Mouse (Mus musculus) retina, embryonic 14.5 days (tissue): ENCODE data around the gene Trim14.

Source experiments
- DNase-seq: peaks from one replicate; pipeline ENCODE4 v3.0.0-alpha.2; 2015; ENCODE audit warnings: low spot score

Trim14 gene

DNA sequence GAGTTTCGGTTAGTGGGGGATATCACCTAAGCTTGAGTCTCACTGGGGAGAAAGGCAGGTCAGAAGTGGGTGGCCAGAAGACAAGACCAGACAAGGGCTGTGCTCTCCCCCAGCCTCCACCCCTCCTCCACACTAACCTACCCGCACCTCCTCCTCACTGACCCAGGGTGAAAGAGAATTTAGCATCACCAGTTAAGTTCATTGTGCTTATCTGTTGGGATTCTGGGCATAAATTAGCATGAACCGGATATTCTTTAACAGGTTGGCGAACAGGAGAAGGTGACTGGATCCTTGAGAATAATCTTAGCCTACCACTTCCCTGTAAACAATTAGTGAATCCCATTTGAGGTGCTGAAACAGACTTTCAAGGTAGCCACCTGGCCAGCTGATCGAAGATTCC lies 60.8 kb downstream of the Trim14 start:
- DNase-seq: no peak

DNA sequence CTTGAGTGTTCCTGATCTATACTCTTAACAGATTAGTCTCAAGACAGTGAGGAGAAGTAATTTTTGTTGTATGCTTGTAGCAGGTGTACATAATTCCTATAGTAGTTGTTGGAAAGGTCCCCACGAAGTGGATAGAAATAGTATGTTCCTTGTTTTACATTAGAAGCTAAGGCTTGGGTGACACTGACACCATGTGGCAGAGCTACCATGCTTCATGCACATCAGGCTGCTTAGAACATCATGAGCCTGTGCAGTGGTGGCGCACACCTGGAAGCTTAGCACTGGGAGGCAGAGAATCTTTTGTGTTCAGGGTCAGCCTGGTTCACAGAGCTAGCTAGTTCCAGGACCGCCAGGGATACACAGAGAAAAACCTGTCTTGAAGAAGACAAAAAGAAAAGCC lies 70.2 kb downstream of the Trim14 start:
- DNase-seq: no peak

DNA sequence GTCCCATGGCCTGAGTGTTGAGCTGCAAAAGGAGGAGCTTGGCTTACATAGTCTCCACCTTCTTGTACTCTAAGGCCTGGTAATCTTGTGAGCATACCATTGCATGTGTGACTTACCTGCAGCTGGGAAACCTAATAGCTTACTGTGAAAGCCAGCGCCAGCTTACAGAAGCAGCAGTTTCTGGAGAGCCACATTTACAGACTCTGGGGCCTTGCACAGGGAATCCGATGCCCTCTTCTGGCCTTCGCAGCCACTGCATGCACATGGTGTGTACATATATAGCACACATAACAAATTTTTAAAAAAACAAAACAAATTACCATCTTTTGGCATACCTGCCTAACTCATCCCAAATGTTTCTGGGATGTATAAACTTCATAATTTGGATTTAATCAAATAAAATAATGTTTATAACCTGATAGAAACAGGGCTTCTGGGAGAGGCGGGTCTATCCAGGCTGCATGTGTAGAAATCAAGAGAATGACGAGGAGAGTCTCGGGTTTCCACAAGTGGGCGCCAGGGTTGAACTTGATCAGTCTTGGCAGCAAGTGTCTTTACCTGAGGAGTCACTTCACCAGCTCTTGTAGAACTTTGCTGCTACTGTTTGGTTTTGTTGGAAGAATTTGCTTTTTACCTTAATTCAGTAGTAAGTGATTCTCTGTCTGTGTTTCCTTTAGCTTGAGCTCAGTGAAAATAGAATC lies 72.7 kb downstream of the Trim14 start:
- DNase-seq: peak; percentile 47

DNA sequence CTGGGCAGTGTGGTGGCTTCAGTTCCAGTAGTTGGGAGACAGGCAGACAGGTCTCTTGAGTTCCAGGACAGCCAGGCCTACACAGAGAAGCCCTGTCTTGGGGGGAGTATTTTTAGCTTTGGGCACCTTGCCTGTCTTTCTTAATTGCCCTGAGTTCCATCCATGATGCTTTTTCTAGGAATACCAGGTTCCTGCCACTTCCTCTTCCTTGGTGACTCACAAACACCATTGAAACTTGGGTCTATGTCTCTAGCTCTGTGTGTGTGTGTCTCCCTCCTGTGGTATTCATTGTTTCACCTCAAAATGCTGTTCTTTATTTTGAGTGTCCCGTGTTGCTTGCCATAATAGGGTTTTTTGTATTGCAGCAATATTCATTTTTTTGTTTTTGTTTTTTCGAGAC lies 77.5 kb downstream of the Trim14 start:
- DNase-seq: no peak

DNA sequence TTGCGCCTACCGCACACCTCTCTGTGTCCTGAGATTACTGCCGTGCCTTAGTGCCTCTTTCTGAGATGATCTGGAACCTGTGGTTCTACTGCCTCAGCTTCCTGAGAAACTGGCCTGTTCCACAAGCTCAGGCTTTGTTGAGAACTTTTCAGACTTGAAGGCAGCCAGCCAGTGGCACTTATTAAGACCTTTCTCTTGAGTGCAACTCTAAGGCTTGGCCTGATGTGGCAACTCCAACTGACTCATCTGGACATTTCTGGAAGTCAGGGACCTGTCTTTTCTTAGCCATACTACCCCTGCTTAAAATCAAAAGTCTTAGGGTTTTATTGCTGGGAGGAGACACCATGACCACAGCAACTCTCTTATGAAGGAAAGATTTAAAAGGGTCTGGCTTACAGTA lies 78.8 kb downstream of the Trim14 start:
- no peak for DNase-seq

DNA sequence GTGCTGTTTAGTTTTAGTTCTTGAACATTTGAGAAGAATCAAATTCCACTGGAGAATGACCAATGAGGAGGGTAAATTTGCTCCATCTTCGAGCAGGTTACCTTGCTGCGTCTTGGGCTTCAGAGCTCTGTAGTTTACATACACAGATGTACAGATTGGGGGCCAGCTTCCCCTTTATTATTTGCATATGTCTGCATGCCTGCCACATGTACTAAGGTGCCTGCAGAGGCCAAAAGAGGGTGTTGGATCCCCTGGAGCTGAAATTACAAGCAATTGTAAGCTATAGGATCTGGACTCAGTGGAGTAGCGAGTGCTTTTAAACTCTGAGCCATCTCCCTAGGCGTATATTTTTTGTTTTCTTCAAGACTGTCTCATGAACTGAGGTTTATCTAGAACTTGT lies 79.2 kb downstream of the Trim14 start:
- DNase-seq: no peak

DNA sequence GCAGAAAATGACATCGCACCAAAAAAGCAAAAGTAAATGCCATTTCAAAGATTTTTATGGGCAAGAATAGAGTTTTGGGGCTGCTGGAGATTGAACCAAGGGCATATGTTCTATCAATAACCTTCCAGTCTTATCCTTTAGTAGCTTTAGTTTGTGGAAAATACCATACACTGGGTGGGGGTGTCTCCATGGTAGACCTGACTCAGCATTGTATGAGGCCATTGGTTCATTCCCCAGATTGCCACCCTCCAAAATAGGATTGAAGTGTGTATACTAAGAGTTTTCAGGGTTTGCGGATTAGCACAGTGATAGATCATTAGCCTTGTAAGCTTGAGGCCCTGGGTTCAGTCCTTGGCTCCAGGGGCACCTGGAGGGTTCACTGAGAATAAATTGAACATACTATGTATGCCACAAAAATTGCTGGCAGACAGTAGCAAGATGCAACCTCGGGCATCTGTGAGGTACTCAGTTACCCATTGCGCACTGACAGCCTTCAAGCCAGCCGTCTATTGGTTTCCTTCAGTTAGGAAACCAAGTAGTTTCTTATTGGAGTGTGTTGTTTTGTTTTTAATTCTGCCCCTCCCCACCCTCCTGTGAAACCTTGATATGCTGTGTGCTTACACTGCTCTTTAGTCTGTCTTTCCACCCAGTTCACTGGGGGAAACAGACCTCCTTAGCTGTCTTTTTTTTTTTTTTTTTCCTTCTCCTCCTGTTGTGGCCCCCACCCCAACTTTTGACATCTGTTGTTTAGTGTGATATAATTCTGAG lies 81.7 kb downstream of the Trim14 start:
- DNase-seq: no peak

DNA sequence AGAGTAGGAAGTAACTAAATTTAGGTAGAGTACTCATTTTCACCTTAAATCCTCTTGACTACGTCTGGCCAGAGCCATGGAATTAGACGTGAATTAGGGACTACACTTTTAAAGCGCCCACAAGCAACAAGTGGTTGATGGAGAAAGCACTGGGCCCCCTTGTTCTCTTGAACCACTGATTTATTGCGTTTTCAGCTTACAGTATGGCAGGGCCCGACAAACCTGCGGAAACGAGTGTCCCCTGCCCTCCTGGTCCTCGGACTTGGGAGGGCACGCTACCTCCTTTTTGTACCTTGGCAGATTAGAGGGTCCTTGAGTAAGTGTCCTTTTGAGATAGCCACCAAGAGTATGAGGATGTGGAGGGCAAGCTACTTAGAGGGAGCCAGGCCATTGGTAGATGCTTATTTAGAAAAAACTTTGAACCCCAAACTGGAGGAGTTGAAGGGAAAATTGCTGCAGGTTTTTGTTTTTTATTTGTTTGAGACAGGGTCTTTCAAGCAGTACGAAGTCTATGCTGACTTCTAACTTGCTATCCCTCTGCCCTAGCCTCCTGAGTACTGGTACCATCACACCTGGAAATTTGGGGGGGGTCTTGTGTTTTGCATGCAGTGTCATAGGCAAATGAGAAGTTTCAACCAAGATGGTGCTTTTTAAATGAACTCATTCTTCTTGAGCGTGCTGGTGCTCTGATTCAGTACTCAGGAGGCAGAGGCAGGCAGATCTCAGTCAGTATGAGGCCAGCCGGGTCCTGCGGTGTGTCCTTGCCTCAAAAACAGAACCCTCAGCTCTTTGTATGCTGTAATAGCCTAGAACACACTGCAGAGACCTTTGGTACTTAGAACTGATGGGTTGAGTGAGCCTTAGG lies 82.9 kb downstream of the Trim14 start:
- DNase-seq: no peak

DNA sequence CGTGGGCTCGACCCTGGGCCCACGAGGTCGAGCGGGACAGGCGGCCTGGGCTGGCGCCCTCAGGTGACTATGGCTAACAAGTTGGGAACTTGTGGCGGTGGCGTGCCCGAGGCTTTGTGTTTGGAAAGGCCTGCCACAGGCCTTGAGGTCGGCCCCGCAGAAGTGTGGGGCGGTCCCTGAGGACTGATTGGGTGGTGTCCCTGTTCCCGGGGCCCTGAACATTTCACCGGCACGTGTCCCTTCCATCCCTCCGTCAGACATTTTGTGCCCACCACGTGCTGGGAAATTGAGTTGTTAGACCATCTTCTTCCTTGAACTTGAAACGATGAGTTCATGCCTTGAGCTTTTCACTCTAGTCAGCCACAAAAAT lies 83.5 kb downstream of the Trim14 start:
- DNase-seq: peak; percentile 75

DNA sequence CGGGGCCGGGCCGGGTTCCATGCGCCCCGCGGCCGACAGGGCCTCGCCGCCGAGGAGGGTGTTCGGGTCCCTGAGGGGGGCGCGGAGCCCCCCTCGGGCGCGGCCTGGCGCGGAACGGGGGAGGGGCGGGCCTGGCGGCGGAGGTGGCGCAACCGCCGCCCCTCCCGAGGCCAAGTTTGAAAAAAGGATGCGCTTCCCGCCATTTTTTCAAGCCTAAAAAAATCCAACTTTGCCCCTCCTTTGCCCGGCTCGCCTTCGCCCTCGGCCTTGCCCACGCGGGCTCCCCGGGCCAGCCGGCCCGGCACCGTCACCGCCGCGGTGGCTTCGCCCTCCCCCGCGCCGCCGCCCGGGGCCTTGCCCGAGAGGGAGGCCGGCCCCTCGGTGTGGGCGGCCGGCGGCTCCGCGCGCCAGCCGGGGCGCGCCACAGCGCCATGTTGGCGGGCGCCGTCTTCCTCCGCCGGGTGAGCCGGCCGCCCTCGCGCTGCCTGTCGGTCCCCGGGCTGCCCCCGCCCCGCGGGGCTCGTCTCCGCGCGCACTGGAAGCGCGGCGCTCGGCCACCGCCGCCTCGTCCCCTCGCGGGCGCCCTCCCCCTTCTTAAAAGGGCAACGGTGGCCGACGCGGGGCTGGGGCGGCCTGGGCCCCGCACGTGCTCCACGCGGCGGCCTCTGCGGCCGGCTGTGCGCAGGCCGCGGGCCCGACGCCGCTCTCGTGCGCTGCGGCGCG lies 84.0 kb downstream of the Trim14 start:
- peak; percentile 83 for DNase-seq

DNA sequence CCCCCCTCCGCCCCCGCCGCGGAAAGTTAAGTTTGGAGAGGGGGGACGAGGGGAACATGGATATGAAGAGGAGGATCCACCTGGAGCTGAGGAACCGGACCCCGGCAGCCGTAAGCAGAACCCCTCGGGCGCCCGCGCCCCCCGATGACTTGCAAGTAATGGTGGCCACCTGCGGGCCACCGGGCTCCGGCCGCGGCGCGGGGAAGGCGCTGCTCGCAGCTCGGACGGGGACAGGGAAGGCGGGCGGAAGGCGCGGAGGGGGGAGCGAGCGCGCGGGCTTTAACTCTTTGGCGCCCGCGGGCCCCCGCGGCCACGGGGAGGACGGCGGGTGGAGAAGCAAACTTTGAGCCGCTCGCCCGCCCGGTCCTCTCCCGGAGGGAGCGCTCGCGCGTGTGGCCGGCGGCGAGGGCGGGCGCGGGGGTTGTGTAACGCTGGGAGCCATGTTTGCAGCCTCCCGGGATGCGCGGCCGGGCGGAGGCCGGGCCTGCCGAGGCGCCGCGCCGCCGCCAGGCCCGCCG lies 84.6 kb downstream of the Trim14 start:
- peak; percentile 63 for DNase-seq

DNA sequence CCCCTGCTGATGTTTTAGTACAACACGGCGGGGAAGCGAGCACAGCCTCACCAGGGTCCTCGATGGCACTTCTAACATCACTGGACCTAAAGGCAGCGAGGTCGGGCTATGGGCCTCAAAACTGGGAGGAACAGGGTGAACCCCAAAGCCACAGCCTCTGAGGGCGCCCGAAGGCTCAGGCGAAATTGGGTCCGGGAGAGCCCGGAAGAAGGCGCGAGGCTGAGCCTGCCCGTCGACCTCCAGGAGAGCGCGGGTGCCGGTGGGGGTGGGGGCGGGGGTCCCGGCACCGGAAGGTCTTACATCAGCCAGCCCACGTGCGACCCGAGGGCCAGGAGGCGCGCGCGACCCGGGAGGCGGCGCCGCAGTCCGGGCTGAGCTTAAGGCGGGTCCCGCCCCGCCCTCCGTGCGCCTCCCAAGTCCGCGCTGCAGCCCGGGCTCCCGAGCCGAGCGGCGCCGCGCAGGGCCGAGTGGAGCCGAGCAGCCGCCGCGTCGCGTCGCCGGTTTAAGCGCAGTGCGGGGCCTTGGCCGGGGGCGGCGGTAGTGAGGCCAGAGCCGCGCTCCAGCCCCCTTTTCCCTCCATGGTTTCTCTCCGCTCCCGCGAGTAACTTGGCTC lies 85.3 kb downstream of the Trim14 start, which contains the start of gene Anp32b:
Gene Anp32b (plus strand): TSS at position 384 of the 613 bp plus-strand sequence.
- peak; percentile 96 for DNase-seq

DNA sequence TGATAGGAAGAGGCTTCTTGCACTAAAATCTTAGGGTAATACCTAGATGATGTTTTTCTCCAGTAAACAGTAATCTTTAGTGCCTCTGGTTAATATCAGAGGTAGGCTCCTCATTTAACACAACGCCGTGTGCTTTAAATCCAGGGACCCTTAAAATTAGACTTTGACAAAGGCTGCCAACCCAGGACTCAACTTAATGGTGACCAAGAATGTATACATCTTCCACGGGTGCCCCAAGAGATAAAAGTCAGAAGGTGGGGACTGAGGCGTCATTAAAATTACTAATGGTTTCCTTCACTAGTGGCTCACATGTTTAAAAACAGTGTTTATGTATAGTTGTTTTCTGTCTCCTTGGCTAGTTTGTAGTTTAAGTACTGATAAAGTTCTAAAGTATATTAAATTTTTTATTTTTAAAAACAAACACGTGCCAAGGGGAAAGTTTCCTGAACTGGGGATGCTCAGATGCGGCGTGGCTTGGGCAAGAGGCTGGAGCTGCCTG lies 85.9 kb downstream of the Trim14 start:
- no peak for DNase-seq

DNA sequence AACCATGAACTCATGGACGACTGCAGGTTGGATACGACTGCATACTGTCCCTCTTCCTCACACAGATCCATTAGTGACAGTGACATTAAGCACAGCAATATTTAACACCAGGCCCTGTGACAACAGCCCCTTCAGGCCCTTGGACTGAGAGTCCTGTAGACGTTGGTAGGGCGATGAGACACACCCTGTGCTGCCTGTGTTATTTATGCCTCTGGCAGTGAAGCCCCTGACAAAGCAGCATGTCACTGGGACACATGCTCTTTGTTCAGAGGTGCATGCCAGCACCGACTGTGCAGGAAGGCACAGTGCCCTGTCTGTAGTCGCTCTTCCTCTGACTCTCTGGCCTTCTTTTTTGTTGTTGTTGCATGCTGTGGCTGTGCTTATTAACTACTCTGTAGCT lies 87.1 kb downstream of the Trim14 start:
- no peak for DNase-seq

DNA sequence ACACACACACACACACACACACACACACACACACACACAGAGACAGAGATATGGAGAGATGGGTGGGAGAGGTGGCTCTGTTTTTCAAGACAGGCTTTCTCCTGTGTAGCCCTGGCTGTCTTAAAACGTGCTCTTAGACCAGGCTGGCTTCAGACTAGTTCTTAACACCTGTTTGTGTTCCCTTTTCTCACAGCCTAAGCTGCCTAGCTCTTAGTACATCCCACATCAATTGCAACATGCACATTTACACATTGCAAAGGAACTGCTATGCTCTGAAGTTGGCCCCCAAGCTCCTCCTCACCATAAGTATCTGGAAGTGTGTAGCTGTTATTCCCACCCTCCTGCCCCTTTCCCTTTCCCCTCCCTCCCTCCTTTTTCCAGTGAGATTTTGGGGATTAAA lies 88.5 kb downstream of the Trim14 start:
- no peak for DNase-seq

DNA sequence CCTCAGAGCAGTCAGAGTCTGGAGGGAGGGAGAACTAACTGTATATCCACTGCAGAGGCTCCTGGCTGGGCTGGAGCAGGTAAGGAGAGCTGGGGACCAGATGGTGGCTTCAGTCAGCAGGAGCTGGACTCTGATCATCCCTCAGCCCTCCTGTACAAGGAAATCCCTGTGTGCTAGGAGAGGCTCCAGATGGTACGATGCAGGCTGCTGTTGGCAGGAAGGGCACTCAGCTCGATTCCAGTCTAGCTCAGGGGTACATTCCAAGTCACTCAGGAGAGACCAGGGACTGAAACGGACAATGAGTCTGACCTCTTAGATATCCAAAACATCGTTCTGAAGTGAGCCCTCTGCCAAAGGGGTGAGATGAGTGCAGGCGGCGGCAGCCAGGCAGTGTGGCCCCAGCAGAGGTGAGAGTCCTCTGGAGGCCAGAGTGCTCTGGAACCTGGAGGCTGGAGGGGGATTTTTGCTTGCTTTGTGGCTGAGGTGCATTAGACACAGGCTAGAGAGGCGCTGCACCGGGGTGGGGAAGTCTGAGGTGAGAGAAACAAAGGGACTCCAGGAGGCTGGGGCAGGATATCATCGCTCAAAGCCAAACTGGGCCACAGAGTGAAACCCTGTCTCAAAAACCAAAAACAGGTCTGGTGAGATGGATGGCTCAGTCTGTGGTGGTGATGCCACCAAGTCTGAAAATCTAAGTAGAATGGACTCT lies 90.5 kb downstream of the Trim14 start:
- no peak for DNase-seq
